Mouse (Mus musculus) bone marrow, adult 2 months (tissue): ENCODE data around the gene Fiz1. TPM values are rescaled to one million over a fixed set of nuclear protein-coding genes. Genes with fewer than 3 reads are reported as not detected.
"Not testable (repeated sequence)": the region's sequence is repeated elsewhere in the genome, so short reads cannot be mapped to it uniquely, and the experiment has no call there.

Experiments
- H3K27ac ChIP-seq: fragments of 200-500 bp; 2 replicates; pipeline ENCODE4 v1.5.1; 2012; ENCODE audit warnings: low read depth, mild to moderate bottlenecking, control low read depth, inconsistent platforms, low read length; ENCODE audit not compliant: control insufficient read depth, poor library complexity, insufficient read depth
- H3K4me1 ChIP-seq: fragments of 200-500 bp; 2 replicates; pipeline ENCODE4 v1.6.1; 2011; ENCODE audit warnings: low read length; ENCODE audit not compliant: control insufficient read depth, insufficient read depth
- H3K4me3 ChIP-seq: fragments of 200-500 bp; replicated peaks from 2 replicates; pipeline ENCODE3; 2011; ENCODE audit warnings: mild to moderate bottlenecking, low read depth, low read length, control low read depth; ENCODE audit not compliant: control insufficient read depth
- CTCF ChIP-seq: fragments of 200-500 bp; IDR thresholded peaks from 2 replicates; pipeline ENCODE4 v1.5.1; 2011; ENCODE audit warnings: low read length, control low read depth; ENCODE audit not compliant: control insufficient read depth, insufficient read depth
- POLR2A ChIP-seq: fragments of 200-500 bp; IDR thresholded peaks from 2 replicates; pipeline ENCODE4 v1.6.1; 2011; ENCODE audit warnings: low read depth, mild to moderate bottlenecking, control low read depth, low read length, borderline replicate concordance; ENCODE audit not compliant: control insufficient read depth
- WGBS: fragments of 180-500 bp; shearing (Covaris S2); methylation state at CpG from one replicate; pipeline ENCODE4 v1.1.7; 2018; 5-methylcytosine and 5-hydroxymethylcytosine counted together
- polyA plus RNA-seq: library from polyadenylated mRNA; stranded (reverse); fragments of >200 nt; gene quantifications from 2 replicates; pipeline ENCODE4 v1.2.4, GENCODE M21; 2011; ENCODE audit warnings: low replicate concordance; ENCODE audit not compliant: missing spikeins, insufficient read depth, insufficient read length

The Fiz1 gene
- polyA plus RNA-seq, 1 experiment, result 18.9 TPM

- 75% methylated on average over 3 of the region's 3 CpGs for WGBS
These were observed 19.3 kb upstream of the Fiz1 start, which contains the start of gene 4632433K11Rik for GRCm38 (mm10) chr7:5033818-5034217. 4632433K11Rik (plus strand) TSS chr7:5034118.

GRCm38 (mm10) chr7:5031496-5031895, 17.0 kb upstream of the Fiz1 start:
- Histone ChIP-seq H3K4me1 (no peaks in the 10 kb centered on the region; the same call in 1 of the 2 replicates), H3K27ac (no peak overlapping the region), H3K4me3 (no peak overlapping the region)
- TF ChIP-seq CTCF, result no peak
- no peak for TF ChIP-seq POLR2A
- WGBS, result 96% methylated on average over 46 of the region's 46 CpGs

More at GRCm38 (mm10) chr7:5033818-5034217, 19.3 kb upstream of the Fiz1 start, which contains the start of gene 4632433K11Rik:
- TF ChIP-seq POLR2A (no peak), CTCF (no peak)
- H3K4me1 ChIP-seq, result no peaks in the 10 kb centered on the region; the same call in 1 of the 2 replicates
- H3K4me3 ChIP-seq, result no peak within 1 kb of the TSS
- no peak within 1 kb of the TSS for H3K27ac ChIP-seq

- H3K4me3 ChIP-seq, result no peak overlapping the region
- WGBS, result 95% methylated on average over 63 of the region's 63 CpGs
These were observed 16.2 kb upstream of the Fiz1 start for GRCm38 (mm10) chr7:5030554-5031275.

GRCm38 (mm10) chr7:5029946-5030345, 15.4 kb upstream of the Fiz1 start:
- TF ChIP-seq CTCF (no peak), POLR2A (no peak)
- Histone ChIP-seq H3K4me3 (no peak overlapping the region), H3K4me1 (no peaks in the 10 kb centered on the region), H3K27ac (no peak overlapping the region)
- 94% methylated on average over 21 of the region's 21 CpGs for WGBS

More at GRCm38 (mm10) chr7:5030554-5031275, 16.2 kb upstream of the Fiz1 start:
- TF ChIP-seq CTCF (no peak), POLR2A (no peak)
- H3K4me1 ChIP-seq, result no peaks in the 10 kb centered on the region
- no peak overlapping the region for H3K27ac ChIP-seq

GRCm38 (mm10) chr7:5029543-5029942, 15.0 kb upstream of the Fiz1 start:
- TF ChIP-seq CTCF, result no peak
- TF ChIP-seq POLR2A, result no peak
- H3K4me3 ChIP-seq, result no peak overlapping the region
- H3K4me1 ChIP-seq, result no peaks in the 10 kb centered on the region
- 97% methylated on average over 22 of the region's 22 CpGs for WGBS
- no peak overlapping the region for H3K27ac ChIP-seq

- TF ChIP-seq POLR2A (no peak), CTCF (no peak)
- 46% methylated on average over 5 of the region's 5 CpGs for WGBS
- no peak overlapping the region for H3K27ac ChIP-seq
These were observed 6.7 kb upstream of the Fiz1 start for GRCm38 (mm10) chr7:5021197-5021596.

GRCm38 (mm10) chr7:5020685-5021084, 6.2 kb upstream of the Fiz1 start:
- 1% methylated on average over 15 of the region's 15 CpGs for WGBS
- no peaks in the 10 kb centered on the region; the same call in 1 of the 2 replicates for H3K4me1 ChIP-seq
- TF ChIP-seq CTCF, result no peak
- TF ChIP-seq POLR2A, result no peak

More at GRCm38 (mm10) chr7:5021197-5021596, 6.7 kb upstream of the Fiz1 start:
- Histone ChIP-seq H3K4me1 (no peaks in the 10 kb centered on the region), H3K4me3 (no peak overlapping the region)

GRCm38 (mm10) chr7:5020000-5020681, 5.6 kb upstream of the Fiz1 start, which contains the start of the genes Zfp865 and Ccdc106:
Zfp865 (plus strand) TSS chr7:5020376.
Ccdc106 (plus strand) TSS chr7:5020553.
- Histone ChIP-seq H3K4me1 (no peaks in the 10 kb centered on the region; the same call in 1 of the 2 replicates), H3K27ac (peak within 1 kb of the TSS; percentile 88), H3K4me3 (peak within 1 kb of the TSS; percentile 73)
- under 1% methylated on average over 49 of the region's 49 CpGs for WGBS
- TF ChIP-seq POLR2A (peak; percentile 82; the same call in 1 of the 2 replicates), CTCF (no peak)

More at GRCm38 (mm10) chr7:5020685-5021084, 6.2 kb upstream of the Fiz1 start:
- peak overlapping the region; percentile 73 for H3K4me3 ChIP-seq
- peak overlapping the region; percentile 88 for H3K27ac ChIP-seq

GRCm38 (mm10) chr7:5019576-5019975, 5.1 kb upstream of the Fiz1 start:
- H3K4me1 ChIP-seq, H3K4me3 ChIP-seq, H3K27ac ChIP-seq: not testable (repeated sequence)
- 23% methylated on average over 8 of the region's 8 CpGs for WGBS
